Mouse (Mus musculus) 416B (cell line): ENCODE data around the gene Hoxb7.

Source experiments
- DNase-seq: peaks from one replicate; pipeline ENCODE4 v3.0.0; 2011; ENCODE audit warnings: low read depth

The Hoxb7 gene

DNA sequence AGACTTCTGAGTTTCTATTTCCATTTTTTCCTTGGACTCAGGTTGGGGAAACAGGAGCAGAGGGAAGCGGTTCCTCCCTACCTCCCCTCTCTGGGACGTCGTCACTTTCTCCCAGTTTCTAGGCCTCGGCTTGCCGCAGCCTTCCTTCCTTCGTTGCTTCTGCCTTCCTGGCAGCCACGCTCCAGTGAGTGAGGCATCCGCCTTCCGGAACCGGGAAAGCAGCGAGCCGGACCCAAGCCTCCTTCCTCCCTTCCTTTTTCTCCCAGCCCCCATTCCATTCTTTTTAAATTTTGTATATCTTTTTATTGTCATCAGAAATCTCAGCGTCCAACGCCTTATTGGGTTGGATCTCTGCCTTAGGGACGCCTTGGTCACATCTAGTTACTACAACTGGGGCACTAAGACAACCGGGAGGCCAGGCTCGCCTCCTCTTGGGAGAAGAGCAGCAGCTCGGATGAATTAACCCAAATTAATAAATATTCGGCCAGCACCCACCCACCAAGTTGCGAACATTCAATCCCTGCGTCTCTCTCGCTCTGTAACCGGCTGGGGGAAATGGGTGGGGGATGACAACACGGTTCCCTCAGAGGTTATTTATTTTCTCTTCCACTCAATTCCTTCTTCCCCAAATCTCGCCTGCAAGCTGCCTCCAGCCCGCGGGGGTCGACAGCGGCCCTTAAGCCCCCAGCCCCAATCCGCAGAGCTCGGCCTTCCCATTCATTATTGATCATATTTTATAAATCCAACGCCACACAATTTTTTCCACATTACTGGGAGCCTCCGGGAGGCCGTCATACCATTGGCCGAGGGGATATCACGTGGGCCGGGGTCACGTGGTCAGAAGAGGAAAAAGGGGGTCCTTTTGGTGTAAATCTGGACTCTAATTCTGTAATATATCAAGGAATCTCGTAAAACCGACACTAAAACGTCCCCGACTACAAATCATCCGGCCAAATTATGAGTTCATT lies at the start of gene Hoxb7:
Hoxb7 (plus strand) TSS at position 853 of the 968 bp plus-strand sequence.
- no peak for DNase-seq

DNA sequence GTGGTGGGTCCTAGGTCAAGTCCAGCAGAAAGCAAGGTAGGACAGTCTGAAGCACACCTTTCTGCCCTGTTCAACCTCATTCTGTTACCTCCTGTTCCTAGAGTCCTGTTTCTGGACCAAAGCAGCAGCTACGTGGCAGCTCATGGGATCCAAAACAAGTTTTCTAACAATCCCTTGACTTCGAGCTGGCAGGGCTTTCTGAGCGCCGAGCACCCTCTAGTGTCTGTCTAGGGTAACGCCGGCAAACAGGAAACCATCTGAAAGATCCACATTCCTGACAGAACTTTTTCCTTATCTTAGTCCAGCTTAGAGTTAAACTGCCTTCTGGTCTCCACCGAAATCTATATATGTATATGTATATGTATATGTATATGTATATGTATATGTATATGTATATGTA lies 46.2 kb upstream of the Hoxb7 start:
- DNase-seq: peak; percentile 56

DNA sequence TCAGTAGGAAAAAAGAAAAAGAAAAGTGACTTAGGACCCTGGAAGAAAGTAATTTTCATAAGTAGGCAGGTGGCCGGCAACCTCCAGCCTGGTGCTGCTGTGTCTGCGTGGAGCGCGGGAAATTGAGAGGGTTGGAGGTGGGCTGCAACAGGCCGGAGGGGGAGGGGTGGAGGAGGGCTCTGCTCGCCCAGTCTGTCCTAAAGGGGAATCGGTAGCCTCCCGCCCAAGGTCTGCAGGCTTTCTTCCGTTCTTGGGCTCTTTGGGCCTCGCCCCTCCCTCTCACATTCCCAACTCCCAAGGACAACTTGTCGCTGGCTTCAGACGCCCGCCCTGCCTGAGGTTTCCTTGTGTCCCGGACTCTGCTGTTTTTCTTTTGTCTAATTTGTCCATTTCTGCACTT lies 35.5 kb upstream of the Hoxb7 start:
- DNase-seq: no peak

DNA sequence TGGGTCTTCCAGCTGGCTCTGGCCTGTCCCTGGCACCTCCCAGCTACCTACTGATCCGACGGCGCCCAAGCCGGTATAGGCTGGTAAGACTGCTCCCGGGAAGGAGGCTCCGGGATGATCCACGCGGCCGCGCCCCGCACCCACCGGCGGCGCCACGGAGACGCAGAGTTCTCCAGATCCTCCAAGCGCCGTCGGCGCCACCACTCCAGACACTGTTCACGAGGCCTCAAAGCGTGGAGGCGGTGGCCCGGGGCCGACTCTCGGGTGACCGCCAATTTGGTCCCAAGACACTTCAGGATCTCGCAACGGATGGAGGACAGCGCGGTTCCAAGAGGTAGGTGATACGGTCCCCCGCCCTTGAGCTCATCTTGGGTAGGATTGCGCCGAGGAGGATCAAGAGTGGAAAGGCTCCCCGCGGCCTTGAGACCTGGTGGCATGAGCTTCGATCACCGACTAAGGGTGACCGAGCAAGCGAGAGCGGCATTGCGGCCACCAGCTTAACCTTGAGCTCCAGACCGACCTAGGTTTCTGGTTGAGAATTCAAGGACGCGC lies 34.9 kb upstream of the Hoxb7 start:
- DNase-seq: no peak

DNA sequence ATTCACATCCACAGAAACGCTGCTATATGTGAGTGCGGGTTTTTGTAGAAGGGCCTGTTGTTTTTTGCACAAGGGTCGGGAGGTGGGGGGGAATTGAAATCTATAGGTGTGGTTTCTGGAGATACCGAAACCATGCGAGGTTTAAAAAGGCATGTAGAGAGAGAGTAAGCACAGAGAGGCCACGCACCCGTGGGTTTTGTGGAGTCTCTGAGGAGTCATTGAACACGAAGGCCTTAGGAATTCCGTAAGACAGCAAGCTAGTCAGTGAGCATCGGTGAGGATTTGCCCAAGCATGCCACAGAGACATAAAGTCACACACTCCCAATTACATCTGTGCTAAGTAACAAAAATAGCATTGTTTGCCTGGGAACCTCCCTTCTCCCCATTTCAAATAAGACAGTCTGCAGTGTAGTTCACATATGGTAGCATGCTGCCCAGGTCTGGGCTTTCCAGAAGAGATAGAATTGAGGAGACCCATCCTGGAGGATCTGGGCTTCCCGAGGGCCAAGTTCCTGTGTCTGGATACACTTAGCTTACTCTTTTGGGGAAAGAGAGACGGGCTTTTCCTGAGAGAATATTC lies 33.8 kb upstream of the Hoxb7 start:
- no peak for DNase-seq

DNA sequence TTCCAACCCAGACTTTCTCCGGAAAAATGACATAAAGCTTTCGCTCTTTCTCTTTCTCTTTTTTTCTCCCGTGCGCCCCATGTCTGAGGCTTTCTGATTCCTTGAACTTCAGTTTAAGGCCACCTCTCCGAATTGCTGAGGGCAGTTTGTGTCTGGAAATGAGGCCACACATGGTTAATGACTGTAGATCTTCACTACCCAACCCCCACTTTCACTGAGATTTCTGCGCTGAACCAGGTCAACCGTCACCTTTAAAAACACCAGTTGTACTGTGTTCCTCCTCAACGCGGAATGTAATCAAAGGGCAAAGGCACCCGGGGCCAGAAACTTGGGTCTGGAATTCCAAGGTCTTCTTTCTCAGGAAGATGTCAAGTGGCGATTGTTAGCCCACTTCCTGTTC lies 32.2 kb upstream of the Hoxb7 start:
- DNase-seq: no peak

DNA sequence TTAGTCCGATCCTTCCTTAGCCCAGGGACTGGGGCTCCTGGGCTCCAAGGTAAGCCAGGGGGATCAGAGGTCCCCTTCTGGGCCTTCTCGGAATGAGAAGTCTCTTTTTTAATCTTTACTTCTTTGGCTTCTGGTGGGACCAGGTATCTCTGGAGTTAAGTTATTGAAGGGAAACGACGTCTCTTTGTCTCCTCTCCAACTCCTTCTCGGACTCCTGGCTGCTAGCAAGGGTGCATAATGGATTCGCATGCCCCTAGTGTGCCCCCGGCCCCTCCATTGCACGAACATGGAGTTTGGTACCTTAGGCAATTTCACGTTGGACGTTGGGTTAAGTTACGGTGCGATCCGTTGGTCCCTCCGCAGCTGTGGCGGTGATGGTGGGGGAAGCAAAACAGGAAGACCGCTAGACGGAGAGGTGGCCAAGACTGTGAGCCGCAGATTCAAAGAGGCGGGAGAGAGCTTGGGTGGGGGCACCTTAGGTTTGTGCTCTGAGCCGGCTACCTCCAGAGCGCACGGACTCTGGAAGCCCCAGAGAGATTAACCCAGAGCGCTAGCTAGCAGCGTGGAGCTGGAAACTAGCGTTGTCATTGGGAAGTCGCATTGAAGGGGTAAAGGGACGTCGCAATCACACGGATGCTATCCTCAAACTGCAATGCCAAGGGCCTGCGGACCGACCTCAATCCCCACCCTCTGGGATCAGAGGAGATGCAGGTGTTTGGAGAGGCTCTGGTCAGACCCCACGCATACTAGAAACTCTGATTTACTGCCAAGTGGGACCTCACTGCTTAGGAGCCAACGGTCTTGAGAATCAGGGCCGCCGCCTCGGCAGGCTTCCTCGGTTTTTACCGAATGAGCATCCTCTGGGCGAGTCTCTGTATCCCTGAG lies 31.1 kb upstream of the Hoxb7 start:
- no peak for DNase-seq

DNA sequence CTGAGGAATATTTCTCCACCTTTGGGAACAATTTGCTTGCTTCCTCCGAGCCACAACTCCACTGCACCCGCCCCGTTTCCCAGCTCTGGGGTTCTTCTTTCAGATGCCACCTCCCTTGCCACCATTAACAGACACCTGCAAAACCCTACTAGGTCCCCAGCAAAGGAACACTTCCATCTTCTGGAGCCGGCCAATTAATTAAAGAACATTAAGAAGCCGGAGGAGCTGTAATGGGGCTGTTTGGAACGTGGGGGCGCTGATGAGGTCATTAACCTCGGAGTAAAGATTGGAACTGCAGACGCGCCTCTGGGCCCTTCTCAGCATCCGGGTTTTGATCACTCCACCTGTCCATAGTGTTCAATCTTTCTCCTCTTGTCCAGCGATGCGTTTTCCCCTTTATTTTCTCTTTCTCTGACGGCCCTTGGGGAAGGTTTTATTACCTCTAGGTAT lies 30.4 kb upstream of the Hoxb7 start:
- DNase-seq: no peak

DNA sequence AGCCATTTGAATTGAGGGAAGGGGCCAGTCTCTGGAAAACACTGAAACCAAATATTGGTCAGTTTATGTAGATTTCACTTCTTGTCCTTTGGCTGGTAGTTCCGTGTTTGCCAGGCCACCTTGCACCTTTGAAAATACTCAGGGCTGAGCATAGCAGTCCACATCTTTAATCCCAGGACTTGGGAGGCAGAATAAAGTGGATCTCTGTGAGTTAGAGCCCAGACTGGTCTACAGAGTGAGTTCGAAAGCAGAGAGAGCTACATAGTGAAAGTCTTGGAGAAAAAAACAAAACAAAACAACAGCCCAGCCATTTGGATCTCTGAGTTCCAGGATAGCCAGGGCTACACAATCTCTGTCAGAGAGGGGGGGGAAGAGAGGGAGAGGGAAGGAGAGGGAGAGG lies 29.3 kb upstream of the Hoxb7 start:
- DNase-seq: no peak

DNA sequence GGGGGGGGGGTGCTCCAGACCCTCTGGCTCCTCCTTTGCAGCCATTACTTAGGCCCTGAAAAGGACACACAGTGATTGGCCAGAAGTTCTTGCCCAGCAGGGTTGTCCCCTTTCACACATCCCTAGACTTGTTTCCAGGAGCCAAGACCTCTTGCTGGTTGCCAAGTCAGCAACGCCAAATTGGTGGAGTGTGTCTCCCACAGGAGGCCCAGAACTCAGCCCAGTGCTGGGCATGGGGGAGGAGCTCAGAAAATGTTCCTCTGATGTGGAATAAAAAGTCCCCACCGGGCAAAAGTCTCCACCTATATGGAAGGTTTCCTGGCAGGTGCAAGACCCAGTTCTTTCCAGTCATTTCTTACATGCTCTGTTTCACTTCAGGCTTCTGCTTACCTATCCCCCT lies 27.4 kb upstream of the Hoxb7 start:
- no peak for DNase-seq

DNA sequence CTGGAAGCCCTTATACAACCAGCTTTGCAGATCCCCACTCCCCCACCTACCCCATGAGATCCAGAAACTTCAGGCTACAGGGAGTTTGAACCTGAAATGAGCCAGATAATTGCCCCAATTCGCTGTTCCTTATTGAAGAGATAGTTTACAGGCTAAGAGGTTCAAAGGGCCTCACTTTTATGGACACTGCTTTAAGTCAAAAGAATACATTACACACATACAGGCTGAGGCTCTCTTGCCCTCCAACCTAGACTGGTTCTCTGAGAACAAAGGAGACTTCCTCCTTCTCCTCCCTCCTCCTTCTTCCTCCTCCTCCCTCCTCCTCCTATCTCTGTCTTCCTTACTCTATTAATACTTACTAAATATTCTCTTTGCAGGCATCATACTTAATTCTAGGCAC lies 26.9 kb upstream of the Hoxb7 start:
- DNase-seq: no peak

DNA sequence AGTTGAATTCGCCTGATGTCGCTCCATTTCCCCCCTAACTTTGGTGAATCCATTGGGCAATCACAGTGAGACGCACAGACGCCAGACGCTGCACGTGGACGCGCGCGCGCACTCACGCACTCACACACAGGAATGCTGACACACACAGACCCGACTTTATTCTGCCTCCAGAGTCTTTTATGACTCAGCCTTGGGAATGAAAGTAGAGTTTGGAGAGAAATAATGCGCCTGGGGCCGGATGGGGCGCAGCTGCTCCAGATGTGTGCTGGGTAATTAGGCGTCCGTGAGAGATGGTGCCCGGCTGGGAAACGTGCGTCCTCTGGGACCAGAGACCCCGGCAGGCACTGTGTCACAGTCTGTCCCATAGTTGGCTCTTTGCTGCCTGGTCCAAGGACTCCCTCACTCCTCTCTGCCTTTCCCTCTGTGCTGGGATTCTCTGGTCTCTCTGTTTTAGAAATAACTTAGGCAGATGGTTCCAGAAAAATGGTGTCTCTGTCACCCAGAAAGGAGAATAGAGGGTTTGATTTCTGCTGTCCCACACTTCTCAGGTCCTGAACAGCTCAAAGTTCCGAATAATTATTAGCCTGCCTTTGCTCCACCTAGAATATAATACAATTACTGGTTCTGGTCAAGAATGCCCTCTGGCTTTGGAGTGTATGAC lies 26.0 kb upstream of the Hoxb7 start:
- no peak for DNase-seq

DNA sequence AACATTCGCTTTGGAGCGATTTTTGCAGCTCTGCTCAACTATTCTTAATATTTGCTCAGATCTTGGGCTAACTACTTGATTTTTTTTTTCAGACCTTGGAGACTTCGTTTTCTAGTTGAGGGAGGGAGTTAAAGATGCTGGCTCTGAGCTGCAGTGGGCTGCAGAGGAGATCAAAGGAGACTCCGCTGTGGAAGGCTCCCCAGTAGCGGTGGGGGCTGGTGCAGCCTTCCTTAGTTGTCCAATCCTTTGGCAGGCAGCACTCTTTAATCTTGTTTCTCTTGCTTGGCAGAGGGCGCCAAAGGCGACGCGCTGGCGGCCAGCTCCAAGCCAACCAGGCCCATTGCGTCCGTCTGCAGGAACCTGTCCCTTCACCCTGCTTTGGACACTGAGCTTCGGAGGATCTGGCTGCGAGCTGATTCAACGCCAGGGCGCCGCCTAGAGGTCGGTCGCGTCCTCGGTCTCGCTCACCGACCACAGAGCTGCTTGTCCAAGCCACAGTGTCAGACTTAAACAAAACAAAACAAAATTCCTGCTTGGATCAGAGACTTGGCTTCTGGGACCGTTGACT lies 25.0 kb upstream of the Hoxb7 start:
- DNase-seq: peak; percentile 45

DNA sequence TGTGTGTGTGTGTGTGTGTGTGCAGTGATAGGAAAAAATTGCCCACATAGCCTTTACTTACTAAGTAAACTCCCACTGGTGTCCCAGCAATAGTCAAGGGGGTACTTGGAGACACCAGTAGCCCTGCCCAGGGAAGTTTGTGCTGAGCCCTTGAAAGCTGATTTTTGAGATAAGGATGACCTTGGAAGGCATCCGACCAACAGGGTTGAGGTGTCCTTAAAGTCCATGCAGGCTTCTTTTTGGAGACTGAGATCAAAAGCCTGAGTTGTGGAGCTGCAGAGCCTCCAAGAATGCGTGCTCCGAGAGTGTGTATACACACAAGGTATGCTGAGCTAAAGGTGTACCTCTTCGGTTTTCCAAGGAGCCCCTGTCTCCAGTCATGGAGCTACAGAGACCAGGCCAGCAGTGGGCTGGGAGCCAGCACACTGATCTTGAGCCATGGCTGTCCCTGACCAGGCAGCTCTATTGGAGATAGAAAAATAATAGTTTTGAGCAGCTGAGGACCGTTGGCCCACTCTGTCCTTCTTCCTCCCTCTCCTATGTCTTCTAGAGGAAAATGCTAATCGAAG lies 24.1 kb upstream of the Hoxb7 start:
- DNase-seq: no peak

DNA sequence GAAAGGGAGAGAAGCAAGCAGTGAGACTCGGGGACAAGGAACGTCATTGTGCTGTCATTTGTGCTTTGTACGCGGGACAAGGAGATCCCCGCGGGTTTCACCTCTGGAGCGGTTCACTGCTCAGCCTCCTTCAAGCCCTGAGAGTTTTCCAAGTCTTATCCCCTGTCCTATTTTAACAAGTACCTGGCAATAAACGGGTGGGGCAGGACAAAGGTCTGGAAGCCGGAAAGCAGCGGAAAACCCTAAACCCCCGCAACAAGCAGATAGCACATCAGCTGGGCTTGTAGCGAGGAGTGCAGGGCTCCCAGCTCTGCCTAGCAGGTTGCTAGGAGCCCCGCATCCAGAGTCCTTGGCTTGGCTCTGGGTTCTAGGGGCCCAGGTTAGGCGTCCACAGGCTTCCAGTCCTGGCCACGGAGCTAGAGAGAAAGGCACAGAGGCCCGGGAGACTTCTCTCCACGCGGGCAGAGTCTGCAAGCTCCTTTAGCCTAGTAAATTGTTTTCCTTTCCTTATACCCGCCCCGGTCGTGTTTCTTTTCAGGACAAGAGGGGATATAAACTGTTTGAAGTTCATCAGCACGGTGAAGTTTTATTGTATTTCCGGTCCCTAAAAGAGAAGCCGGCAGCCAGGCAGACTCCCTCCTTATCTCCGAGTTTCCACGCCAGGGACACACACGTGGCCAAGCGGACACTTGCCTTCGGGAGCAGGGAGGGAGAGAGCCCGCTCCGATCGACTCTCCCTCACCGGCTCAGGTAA lies 22.6 kb upstream of the Hoxb7 start:
- no peak for DNase-seq

DNA sequence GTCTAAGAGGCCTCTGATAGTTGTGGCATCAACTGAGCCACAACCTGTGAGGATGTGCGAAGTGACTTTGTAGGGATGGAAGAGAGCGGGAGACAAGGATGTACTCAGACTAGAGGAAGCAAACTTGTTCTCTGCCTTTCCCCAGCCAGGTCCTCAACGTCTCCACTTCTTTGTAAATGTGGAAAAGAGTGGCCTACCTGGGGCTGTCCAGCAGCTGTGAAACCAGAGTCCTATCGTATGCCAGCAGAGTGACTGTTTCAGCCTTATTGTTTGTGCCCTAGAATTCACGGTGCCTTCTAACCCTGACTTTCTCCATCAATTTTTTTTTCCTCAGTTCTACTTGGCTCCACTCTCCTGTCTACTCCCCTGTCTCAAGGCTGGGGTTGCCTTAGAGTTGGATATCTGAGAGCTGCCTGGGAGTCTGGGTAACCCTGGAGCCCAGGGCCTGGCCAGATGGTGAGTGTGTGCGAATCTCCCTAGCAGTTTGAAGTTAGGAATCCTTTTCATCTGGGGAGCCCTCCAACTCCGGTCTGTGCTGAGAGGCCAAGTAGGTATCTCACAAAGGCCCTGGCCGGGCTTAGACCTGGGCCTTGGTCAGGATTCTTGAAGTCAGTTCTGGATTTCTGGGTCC lies 21.9 kb upstream of the Hoxb7 start:
- DNase-seq: no peak

DNA sequence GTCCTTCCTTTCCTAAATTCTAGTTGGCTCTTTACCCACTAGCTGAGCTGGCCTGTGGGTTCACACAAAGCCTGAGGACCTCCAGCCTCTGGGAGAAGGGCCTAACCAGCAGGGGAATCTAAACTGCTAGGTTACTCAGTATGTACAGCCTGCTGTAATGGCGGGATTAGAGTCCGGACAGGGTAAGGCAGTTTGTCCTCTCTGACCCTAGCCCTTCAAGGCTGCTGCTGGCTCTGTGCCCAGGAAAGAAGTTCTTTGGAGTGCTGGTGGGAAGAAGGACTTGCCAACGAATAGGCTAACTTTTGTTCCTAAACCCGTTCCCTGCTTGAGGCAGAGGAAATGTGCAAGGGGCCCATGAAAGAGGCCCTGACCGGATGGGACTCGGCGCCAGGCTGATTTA lies 20.5 kb upstream of the Hoxb7 start:
- DNase-seq: no peak

DNA sequence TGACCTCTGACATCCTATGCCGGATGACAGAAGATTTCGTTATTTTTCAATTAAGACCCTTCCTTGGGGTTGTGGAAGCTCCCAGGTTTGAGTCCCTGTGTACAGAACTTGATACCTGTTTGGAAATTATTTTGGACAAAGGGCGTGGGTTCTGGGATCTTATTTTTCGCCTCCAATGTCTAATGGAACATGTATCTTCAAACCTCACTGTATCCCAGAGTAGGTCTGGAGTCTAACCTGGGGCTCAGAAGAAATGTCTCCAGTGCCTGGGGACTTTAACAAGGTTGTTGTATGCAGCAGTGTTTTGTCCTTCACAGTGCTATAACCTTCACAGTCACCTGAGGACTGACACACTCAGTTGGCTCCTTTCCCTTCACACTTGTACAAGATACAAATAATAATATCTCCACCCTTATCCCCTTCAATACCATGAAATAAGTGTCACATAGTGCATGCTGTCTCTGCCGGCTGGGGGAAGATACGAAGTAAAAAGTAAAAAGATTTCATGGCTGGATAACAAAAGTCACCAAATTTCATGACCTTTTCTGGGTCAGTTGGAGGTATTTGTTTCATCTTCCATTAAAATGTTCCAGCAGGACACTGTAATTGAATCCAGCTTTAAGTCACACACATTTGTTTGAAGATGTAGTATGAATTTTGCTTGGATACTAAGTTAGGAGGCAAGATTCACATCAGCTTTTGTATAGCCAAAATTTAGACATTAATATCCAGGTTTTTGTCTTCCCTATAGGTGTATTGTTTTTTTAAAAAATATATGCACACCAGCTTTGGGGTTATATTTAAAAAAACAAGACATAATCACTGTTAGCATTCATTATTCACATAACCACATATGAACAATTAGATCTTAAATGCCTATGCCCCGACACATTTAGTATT lies 19.2 kb upstream of the Hoxb7 start:
- no peak for DNase-seq
